ENCODE assay signal across 20 mouse cellular contexts in the genomic region with DNA sequence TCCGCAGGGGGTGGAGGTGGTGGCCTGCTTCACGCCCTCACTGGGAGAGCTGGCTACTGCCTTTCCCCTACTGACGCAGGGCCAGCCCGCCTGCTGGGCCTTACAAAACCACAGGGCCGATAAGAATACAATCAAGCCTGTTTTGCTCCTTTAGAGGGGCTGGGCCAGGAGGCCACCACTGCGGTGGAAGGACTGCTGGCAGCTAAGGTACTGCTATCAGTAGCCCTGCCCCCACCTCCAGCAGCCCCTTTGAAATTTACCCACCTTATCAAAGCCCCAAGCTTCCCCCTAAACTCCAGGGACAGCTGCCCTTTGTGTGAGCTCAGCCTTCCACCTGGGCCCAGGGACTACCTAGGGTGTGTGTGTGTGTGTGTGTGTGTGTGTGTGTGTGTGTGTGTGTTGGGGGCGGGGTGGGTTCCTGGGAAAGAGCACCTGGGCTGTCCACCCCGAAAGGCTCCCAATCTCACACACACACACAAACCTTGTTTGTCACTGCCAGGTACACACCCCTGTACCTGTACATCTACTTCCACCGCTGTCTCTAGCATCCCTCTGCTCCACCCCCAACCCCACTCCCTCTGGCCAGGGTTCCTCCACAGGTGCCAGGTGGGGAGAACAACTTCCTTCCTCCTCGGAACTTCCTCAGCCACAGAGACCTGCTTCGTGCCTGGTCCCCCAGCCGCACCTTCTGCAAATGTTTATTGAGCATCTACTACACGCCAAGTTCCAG. TPM values are rescaled to one million over a fixed set of nuclear protein-coding genes. Genes with fewer than 3 reads are reported as not detected.
DNase-seq lines count a peak whose midpoint lies in the region; ATAC-seq and TF ChIP-seq lines count a peak whose summit lies in the region.
"Had no signal": no experiment of that assay in that cellular context is flagged by ENCODE, and none has a peak within 500 bp of the region (broad histone marks: within the 10 kb centered on the region; RNA-seq: fewer than 3 reads in every experiment).

No protein-coding gene starts in this region.

- peak overlapping the region; percentile 32; the same call in 1 of the 2 replicates for H3K9ac ChIP-seq in hindbrain, embryonic 12.5 days
- H3K9ac ChIP-seq in hindbrain, embryonic 13.5 days, result no peak overlapping the region
- no peak overlapping the region for H3K9ac ChIP-seq in intestine, embryonic 15.5 days
- H3K9ac ChIP-seq in liver, embryonic 16.5 days (ENCODE audit: low read depth, low read length), result no peak overlapping the region

- peaks cover 5% of the 10 kb centered on the region for H3K4me1 ChIP-seq in hindbrain, embryonic 12.5 days
- H3K4me1 ChIP-seq in hindbrain, embryonic 13.5 days (replicated peaks), result peaks cover 4% of the 10 kb centered on the region
- peaks cover 12% of the 10 kb centered on the region; the same call in 1 of the 2 replicates for H3K4me1 ChIP-seq in intestine, embryonic 15.5 days (replicated peaks)
- H3K4me1 ChIP-seq in liver, embryonic 16.5 days (ENCODE audit: control insufficient read depth, low read depth, low read length), result peaks cover 3% of the 10 kb centered on the region; the same call in 1 of the 2 replicates

- H3K27me3 ChIP-seq in hindbrain, embryonic 12.5 days, result no peaks in the 10 kb centered on the region
- 0 out of 2 replicates have a peak, but pooled peaks cover 3% of the 10 kb centered on the region for H3K27me3 ChIP-seq in hindbrain, embryonic 13.5 days
- H3K27me3 ChIP-seq in intestine, embryonic 15.5 days (replicated peaks), result no peaks in the 10 kb centered on the region
- no peaks in the 10 kb centered on the region for H3K27me3 ChIP-seq in liver, embryonic 16.5 days (ENCODE audit: control insufficient read depth, insufficient read depth, low read depth, low read length)

- no peaks in the 10 kb centered on the region for H3K9me3 ChIP-seq in hindbrain, embryonic 12.5 days (replicated peaks)
- H3K9me3 ChIP-seq in hindbrain, embryonic 13.5 days, result no peaks in the 10 kb centered on the region
- H3K9me3 ChIP-seq in intestine, embryonic 15.5 days, result no peaks in the 10 kb centered on the region
- no peaks in the 10 kb centered on the region for H3K9me3 ChIP-seq in liver, embryonic 16.5 days (replicated peaks; ENCODE audit: control insufficient read depth, low read length)

- no peak overlapping the region for H3K4me2 ChIP-seq in hindbrain, embryonic 12.5 days (replicated peaks)
- no peak overlapping the region for H3K4me2 ChIP-seq in hindbrain, embryonic 13.5 days
- no peak overlapping the region; the same call in 1 of the 2 replicates for H3K4me2 ChIP-seq in intestine, embryonic 15.5 days (replicated peaks)
- no peak overlapping the region for H3K4me2 ChIP-seq in liver, embryonic 16.5 days (ENCODE audit: low read depth, low read length)

- peak; percentile 8 for DNase-seq in c-Kit-positive CD71-positive TER-119-negative erythroid progenitor cells, embryonic 14.5 days (ENCODE audit: low read depth)
- no peak for DNase-seq in urinary bladder, adult 2 months (ENCODE audit: low spot score)
- DNase-seq in natural killer cell, adult 2 months (ENCODE audit: low spot score in 2 of 2), result no peak
- DNase-seq in gastrocnemius, adult 2 months, result no peak
- DNase-seq: cerebellum, adult 11 months; heart, adult 11 months; kidney, adult 8-10 months; lung, adult 18-20 months; right cerebral cortex, postnatal 4 days; thymus, postnatal 36 days had no signal

- 22% methylated on average over 11 of the region's 13 CpGs for WGBS in hindbrain, embryonic 12.5 days
- WGBS in hindbrain, embryonic 13.5 days, result 21% methylated on average over 12 of the region's 13 CpGs
- WGBS in intestine, embryonic 15.5 days, result 20% methylated on average over 13 of the region's 13 CpGs
- WGBS in liver, embryonic 16.5 days (ENCODE audit: insufficient replicate concordance), result 12% methylated on average over 13 of the region's 13 CpGs

- no peak for ATAC-seq in hindbrain, embryonic 12.5 days (ENCODE audit: low FRiP score)
- ATAC-seq in hindbrain, embryonic 13.5 days (ENCODE audit: low FRiP score), result no peak
- peak; percentile 67 for ATAC-seq in intestine, embryonic 15.5 days
- ATAC-seq in liver, embryonic 16.5 days (ENCODE audit: low read depth), result 0 out of 2 replicates have a peak, but pooled peaks have one; percentile 24
- ATAC-seq: activated CD4-positive, CD25-positive, alpha-beta regulatory T cell, adult 4 months; CD4-positive, CD25-positive, alpha-beta regulatory T cell, adult 4 months had no signal

- no peak overlapping the region for H3K27ac ChIP-seq in hindbrain, embryonic 12.5 days
- H3K27ac ChIP-seq in hindbrain, embryonic 13.5 days, result no peak overlapping the region
- H3K27ac ChIP-seq in intestine, embryonic 15.5 days, result no peak overlapping the region
- H3K27ac ChIP-seq in liver, embryonic 16.5 days (ENCODE audit: low read length), result no peak overlapping the region
- H3K27ac ChIP-seq in gastrocnemius, adult 2 months, result no peak overlapping the region

- intact Hi-C loops in gastrocnemius, adult 2 months (cut with DNase I), result no loop called here

- H3K4me3 ChIP-seq in hindbrain, embryonic 12.5 days, result no peak overlapping the region
- H3K4me3 ChIP-seq in hindbrain, embryonic 13.5 days, result no peak overlapping the region
- H3K4me3 ChIP-seq in intestine, embryonic 15.5 days (replicated peaks), result no peak overlapping the region
- H3K4me3 ChIP-seq in liver, embryonic 16.5 days (ENCODE audit: low read depth, low read length), result no peak overlapping the region
- no peak overlapping the region for H3K4me3 ChIP-seq in gastrocnemius, adult 2 months
- H3K4me3 ChIP-seq: erythroblast, embryonic 14.5 days; megakaryocyte, embryonic 14.5 days; myocyte had no signal

- TF ChIP-seq CTCF in gastrocnemius, adult 2 months (IDR thresholded peaks at IDR 0.05), result no peak

- H3K36me3 ChIP-seq in hindbrain, embryonic 12.5 days, result no peaks in the 10 kb centered on the region
- H3K36me3 ChIP-seq in hindbrain, embryonic 13.5 days, result no peaks in the 10 kb centered on the region
- H3K36me3 ChIP-seq in intestine, embryonic 15.5 days, result no peaks in the 10 kb centered on the region
- H3K36me3 ChIP-seq in liver, embryonic 16.5 days (ENCODE audit: control insufficient read depth, insufficient read depth), result no peaks in the 10 kb centered on the region

RNA-seq across cellular contexts. Expression of gene Spdef, which starts 5.8 kb away (rescaled TPM):
- polyA plus RNA-seq in hindbrain, embryonic 12.5 days (2016; fragmentation: Nextera tagmentation; extraction: Ambion mirVana), result 0.35 and 0.48 TPM in 2 replicates
- 0.60 TPM in 2 replicates for polyA plus RNA-seq in hindbrain, embryonic 13.5 days (2015; fragmentation: Nextera tagmentation; extraction: Ambion mirVana)
- polyA plus RNA-seq in intestine, embryonic 15.5 days (2015; fragmentation: Nextera tagmentation; extraction: Ambion mirVana), result 14.1 and 17.1 TPM in 2 replicates
- 0.12 TPM in 1 of 2 replicates, not detected in the other for polyA plus RNA-seq in liver, embryonic 16.5 days (2015; fragmentation: Nextera tagmentation; extraction: Ambion mirVana)
- 0.17 and 0.21 TPM in 2 replicates for polyA plus RNA-seq in urinary bladder, adult 2 months (2012; rRNA removed)
- not detected for total RNA-seq in gastrocnemius, adult 2 months (2021)
- total RNA-seq: hematopoietic stem cell, adult 5-6 weeks had no signal
- polyA plus RNA-seq: CD4-positive, CD25-positive, alpha-beta regulatory T cell, adult 4 months; erythroblast, embryonic 14.5 days had no signal

Comparison
In these comparisons a context has a peak if more than half of its experiments do, and no peak if none do; other contexts are left out.
1. ATAC-seq: peak in intestine, embryonic 15.5 days (single experiment) and liver, embryonic 16.5 days (single experiment); none in hindbrain, embryonic 12.5 days (single experiment) and hindbrain, embryonic 13.5 days (single experiment).